Mouse (Mus musculus) layer of hippocampus, postnatal 10 days (tissue): ENCODE data around the gene Arl8b. TPM values are rescaled to one million over a fixed set of nuclear protein-coding genes. Genes with fewer than 3 reads are reported as not detected.

Source experiments
- DNase-seq, 2 experiments: peaks; one replicate each; pipeline ENCODE4 v3.0.0; 2021; ENCODE audit warnings: low spot score in 2 of 2
- long read RNA-seq: library from polyadenylated mRNA; stranded (forward); transcript quantifications from one replicate; pipeline ENCODE4 v2.0.0, GENCODE M21; 2023
- total RNA-seq, 2 experiments: library from RNA; stranded (reverse); gene quantifications; 2 replicates each; pipeline ENCODE4 v1.2.3; 2021

Gene Arl8b
- total RNA-seq = 100 to 1,000 TPM; 142 to 165 TPM
- long read RNA-seq, full-length matches to known transcripts = 80 of 104 reads
- long read RNA-seq, partial matches to known transcripts = 14 of 104 reads
- long read RNA-seq, other reads (novel, unspliced or antisense) = 10 of 104 reads

DNA sequence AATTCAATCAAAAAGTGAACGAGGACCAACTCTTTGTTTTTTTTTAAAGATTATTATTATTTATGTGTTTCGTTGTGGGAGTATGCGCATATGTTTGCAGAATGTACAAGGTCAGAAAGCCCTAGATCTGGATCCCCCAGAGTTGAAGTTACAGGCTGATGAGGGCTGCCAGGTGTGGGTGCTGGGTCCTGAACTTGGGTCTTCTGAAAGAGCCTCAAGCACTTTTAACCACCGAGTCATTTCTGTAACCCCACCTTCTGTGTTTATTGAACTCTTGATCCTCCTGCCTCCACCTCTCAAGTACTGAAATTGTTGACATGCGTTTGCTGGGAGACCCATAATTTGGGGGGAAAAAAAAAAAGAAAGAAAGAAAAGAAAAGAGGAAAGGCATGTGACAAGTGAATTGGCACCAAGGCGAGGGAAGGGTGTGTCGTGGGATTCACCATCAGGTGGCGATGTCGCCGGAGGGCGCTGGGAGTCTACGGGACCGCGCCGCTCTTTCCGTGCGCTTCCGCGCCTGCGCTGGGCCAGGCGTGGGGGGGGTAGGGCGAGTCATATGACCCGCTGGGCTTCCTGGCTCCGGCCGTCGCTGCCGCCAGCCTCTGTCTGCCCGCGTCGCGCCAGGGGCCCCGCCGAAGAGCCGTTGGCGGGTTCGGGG is at the start of gene Arl8b:
Arl8b (plus strand) TSS at position 574 of the 658 bp plus-strand sequence.
- DNase-seq = peak; percentile 98 to 99

GRCm38 (mm10) chr6:108735910-108736750 is 46.8 kb upstream of the Arl8b start:
- DNase-seq = peak; percentile 85 to 88

DNA sequence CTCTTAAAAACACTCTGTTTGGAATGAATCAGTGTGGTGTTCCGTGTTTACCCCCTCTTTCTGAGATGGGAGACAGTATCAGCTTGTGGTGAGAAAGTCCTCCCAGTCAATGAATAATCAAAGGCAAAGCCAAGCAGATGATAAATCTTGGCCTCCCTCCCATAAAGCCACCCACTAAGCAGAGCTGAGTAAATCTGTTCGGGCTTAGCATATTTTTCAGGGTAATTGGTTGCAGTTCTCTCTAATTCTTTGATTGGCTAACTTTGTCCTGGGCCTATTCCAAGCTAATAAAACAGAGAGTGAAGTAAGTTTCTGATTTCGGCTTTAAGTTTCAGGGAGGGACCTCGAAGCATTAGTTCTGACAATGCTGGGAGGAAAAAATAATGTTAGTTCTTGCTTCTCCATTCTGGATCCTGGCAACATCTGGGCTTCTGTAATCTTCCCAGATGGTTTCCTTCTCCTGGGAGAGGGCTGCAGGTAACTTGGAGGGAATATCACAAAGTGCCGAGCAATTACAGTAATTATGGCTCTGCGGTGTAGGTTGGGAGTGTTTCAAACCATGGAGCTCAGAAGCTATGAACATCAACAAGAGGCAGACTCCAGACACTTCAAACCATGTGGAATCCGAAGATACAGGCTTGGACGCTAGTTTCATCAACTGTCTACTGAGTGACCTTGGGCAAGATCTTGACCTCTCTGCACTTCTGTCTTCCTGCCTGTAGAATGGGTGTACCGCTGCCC is 44.3 kb upstream of the Arl8b start:
- DNase-seq = peak; percentile 43 to 52

DNA sequence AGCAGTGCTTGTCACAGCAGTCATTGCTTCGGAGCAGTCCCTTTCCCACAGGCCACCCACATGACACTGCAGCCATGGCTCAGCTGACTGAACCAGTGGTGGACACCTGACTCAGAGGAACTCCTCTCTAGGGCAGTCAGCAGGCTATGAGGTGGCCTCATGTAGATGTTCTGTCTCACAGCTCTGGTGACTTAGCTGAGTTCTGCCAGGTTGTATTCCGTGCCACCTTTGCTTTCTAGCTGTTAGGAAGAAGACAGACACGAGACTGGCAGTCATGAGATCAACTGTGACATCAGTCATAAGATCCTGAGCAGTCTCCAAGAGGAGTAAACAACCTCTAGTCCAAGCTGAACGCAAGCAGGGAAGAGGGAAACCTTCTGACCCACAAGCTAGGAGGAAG is 42.3 kb upstream of the Arl8b start:
- DNase-seq = no peak

DNA sequence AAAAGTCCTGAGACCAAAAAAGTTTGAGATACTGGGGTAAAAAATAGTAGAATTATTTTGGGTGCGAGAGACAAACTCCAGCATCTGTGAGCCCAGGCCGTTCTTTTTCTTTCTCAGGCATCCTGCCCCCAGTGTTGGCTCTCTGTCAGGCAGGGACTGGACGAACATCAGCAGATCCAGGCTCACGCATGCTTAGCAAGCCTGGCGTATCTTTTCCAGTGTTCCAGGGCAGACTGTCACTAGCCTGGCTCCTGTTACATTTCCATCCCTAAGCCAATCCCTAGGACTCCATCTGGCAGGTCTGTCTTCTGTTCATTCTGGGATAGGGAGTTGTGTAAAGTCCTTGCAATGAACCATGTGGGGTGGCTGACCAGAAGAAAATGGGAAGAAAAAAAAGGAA is 39.2 kb upstream of the Arl8b start:
- DNase-seq = no peak

DNA sequence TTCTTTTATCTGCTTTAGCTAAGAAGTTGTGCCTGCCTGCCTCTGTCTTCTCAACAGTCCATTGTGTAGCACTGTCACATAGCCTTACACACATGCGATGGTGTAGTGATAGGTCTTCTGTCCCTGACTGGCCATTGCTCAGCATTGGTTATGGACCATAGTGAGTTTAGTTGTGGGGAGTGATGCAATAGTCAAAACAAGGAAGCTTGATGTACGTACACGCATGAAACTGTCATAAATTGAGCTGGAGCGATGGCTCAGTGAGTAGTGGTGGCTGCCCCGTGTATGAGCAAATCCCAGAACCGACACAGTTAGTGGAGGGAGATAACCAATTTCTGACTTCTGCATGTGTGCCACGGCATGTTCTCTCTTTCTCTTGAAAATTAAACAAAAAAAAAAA is 31.6 kb upstream of the Arl8b start:
- no peak for DNase-seq

DNA sequence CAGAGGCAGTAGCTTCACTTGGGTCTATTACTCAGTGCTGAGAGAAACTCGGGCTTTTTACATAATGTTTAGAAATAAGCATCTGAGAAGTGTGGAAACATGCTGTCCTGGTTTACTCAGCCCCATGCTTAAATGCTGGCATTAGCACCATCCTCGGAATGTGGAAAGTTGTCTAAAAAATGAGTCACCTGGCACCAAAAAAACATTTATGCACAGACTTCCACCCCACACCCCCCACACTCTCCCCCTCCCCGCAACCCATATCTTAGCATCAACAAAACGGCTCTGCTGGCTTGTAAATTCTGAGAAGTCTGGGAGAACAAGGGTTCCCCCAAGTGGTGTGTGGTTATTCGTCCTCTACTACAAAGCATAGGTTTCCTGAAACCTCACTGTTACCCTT is 30.5 kb upstream of the Arl8b start:
- no peak for DNase-seq

GRCm38 (mm10) chr6:108753536-108753935 is 29.4 kb upstream of the Arl8b start:
- no peak for DNase-seq

- no peak for DNase-seq
Observed at GRCm38 (mm10) chr6:108754376-108754775, 28.5 kb upstream of the Arl8b start.

GRCm38 (mm10) chr6:108755936-108756335 is 27.0 kb upstream of the Arl8b start:
- no peak for DNase-seq

GRCm38 (mm10) chr6:108758997-108759697 is 23.8 kb upstream of the Arl8b start:
- DNase-seq = no peak

GRCm38 (mm10) chr6:108759698-108760039 is 23.2 kb upstream of the Arl8b start:
- DNase-seq = peak in 1 of 2 experiments; percentile 37

DNA sequence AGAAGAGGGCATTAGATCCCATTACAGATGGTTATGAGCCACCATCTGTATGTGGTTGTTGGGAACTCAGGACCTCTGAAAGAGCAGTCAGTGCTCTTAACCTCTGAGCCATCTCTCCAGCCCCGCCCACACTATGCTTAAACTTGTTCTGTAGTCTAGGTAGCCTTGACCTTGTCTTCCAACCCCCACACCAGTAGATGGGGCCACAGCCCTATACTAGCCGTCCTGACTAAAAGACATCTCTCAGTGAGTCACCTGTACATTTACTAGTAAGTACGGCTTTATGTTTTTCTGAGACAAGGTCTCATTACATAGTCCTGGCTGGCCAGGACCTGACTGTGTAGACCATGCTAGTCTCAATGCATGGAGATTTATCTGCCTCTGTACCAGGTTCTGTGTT is 12.0 kb upstream of the Arl8b start:
- DNase-seq = no peak

DNA sequence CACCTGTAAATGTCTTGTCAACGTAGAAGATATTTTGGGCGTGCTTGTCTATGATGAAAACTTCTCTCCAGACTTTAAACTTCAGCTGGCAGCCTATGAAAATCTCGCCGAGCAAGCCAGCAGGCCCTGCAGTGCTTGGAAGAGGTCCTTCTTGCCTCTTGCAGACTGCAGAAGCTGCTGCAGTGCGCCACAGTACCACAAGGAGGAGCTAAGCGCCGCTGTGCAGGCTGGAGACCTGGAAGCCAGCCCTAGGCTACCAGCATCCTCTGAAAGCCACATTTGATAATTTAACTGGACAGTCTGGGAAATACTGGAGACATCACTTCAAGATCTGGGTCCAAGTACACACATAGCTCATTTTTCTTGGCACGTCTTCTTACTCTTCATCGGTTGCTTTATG is 10.0 kb upstream of the Arl8b start:
- DNase-seq = peak; percentile 86 to 88

GRCm38 (mm10) chr6:108773480-108773879 is 9.4 kb upstream of the Arl8b start:
- no peak for DNase-seq

GRCm38 (mm10) chr6:108776274-108776673 is 6.6 kb upstream of the Arl8b start:
- no peak for DNase-seq

DNA sequence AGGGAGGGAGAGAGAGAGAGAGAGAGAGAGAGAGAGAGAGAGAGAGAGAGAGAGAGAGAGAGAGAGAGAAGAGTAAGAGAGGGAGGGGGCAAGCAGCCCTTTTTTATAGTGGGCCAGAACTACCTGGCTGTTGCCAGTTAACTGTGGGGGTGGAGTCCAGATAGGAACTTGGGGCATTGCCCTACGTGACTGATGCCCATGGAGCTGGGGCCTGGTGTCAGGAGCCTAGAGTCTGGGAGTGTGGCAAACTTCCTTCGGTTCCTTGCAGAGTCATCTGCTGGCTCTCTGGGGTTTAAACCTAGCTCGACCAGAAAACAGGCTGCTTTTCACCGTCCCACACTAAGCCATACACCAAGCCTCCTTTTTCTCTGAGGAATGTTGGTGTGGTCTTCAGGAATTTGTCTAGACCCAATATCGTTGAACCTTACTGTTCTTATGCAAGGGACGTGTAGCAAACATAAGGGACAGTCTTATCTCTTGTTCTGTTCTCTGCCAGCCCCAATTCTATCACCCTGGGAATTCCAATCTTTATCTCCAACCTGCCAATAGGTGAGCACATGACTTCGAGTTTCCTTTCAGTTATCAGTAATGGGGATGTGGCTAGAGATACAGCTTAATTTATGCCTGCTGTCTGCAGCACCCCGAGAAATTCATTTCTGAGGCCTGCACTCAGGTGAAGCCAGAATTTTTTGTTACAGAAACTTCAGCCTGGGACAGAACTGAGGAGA is 5.2 kb upstream of the Arl8b start:
- DNase-seq = no peak

DNA sequence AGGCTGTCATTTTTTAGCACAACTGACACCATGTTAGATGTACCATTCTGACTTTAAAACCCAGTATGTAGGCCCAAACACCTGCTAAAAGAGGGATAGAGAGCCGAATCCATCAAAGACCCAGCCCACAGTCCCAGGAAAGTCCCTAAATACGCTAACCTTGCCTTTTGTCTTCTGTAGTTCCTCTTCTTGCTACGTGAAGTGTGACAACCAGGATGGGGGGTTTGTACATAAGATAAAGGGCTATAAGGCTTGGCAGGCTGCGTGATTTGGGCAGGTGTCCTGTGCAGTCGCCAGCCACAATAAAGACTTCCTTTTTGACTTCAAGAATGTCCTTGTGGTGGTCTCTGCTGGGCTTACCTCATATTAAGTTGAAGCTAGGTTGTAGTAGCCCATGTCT is 4.5 kb upstream of the Arl8b start:
- DNase-seq = no peak

GRCm38 (mm10) chr6:108781865-108782264 is 1.0 kb upstream of the Arl8b start:
- DNase-seq = no peak

GRCm38 (mm10) chr6:108783184-108783881 is 434 bp downstream of the Arl8b start:
- peak in 1 of 2 experiments; percentile 40 for DNase-seq
